Mouse (Mus musculus) embryonic stem cell, embryonic (primary cell): Measurements from ENCODE around the gene Ap2s1.

ENCODE experiments used
- CTCF ChIA-PET, 4 experiments: fragments of 300-600 bp in 2 of 4; fragments of 350-600 bp in 2 of 4; sonication (Branson Sonifier 250); formaldehyde crosslinking; loops; one replicate each; lab custom pipeline; 2022; ENCODE audit warnings: inconsistent platforms in 2 of 4; lab: Charles Lee
- POLR2A ChIA-PET, 4 experiments: fragments of 300-600 bp in 2 of 4; fragments of 350-600 bp in 2 of 4; sonication (Branson Sonifier 250); formaldehyde crosslinking; loops; one replicate each; lab custom pipeline; 2022; ENCODE audit warnings: antibody characterized with exemption in 4 of 4, inconsistent platforms in 1 of 4; lab: Charles Lee

Ap2s1 gene

GRCm38 (mm10) chr7:16737606-16738072, 571 bp upstream of the Ap2s1 start:
- ChIA-PET CTCF (interaction anchor here (0.6 to 1.3 kb wide), 7 partner anchors 8 to 176 kb away, joined by 3 to 5 read pairs (median 4); partner anchors contain the start of gene Gng8 (in 1 of the 4)), POLR2A (interaction anchor here in 3 of 4 experiments (0.7 to 3.7 kb wide), 19 partner anchors 8 to 137 kb away, joined by 3 to 14 read pairs (median 4); partner anchors contain the start of genes Slc1a5 (in 2 of the 3) and Dact3 (in 1 of the 3))

DNA sequence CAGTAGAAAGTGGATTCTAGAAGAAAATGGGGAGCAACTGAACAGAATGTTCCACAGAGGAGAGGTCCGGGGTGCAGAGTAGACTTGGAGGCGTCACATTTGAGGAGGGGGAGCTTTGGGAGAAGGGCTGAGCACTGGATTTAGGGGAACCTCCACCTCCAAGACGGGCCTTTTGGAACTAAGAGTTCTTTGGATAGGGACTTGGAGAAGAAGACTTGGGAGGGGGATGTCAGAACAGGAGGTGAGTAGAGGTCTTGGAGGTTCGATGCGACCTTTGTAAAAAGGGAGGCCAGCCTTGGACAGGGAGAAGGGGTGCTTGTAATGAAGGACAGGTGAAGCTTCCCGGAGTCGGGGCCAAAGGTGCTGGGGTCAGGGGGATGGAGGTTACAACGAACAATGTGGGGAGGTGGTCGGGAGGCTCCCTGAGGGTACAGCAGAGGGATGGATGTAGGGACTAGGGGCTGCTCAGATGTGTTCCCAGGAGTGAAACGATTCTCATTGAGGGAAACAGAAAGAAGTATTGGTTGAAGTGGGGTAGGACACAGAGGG, 920 bp downstream of the Ap2s1 start:
- CTCF ChIA-PET: interaction anchor here in 2 of 4 experiments (0.6 to 1.0 kb wide), 3 partner anchors 72 to 1506 kb away, joined by 3 to 5 read pairs (median 4); partner anchors contain the start of gene Mill1 (in 1 of the 2)
- POLR2A ChIA-PET: interaction anchor here in 2 of 4 experiments (0.8 to 3.7 kb wide), 12 partner anchors 9 to 156 kb away, joined by 3 to 14 read pairs (median 4); partner anchors contain the start of genes Slc1a5 (in 2 of the 2) and Dact3 (in 1 of the 2)

GRCm38 (mm10) chr7:16745373-16745772, 7.2 kb downstream of the Ap2s1 start:
- POLR2A ChIA-PET: interaction anchor here in 3 of 4 experiments (0.6 to 1.8 kb wide), 15 partner anchors 8 to 266 kb away, joined by 3 to 6 read pairs (median 3); partner anchors contain the start of genes Ap2s1 (in 1 of the 3) and Slc1a5 (in 1 of the 3)
- CTCF ChIA-PET: interaction anchor here (0.6 to 2.0 kb wide), 33 partner anchors 7 to 294 kb away, joined by 3 to 15 read pairs (median 4); partner anchors contain the start of genes Ap2s1 (in 1 of the 4) and Slc1a5 (in 1 of the 4)

- ChIA-PET CTCF (interaction anchor here (0.6 to 2.0 kb wide), 32 partner anchors 8 to 293 kb away, joined by 3 to 15 read pairs (median 4); partner anchors contain the start of genes Ap2s1 (in 1 of the 4) and Slc1a5 (in 1 of the 4)), POLR2A (interaction anchor here in 3 of 4 experiments (0.5 to 1.8 kb wide), 19 partner anchors 8 to 266 kb away, joined by 3 to 6 read pairs (median 3); partner anchors contain the start of genes Ap2s1 (in 1 of the 3) and Slc1a5 (in 1 of the 3))
Measured at GRCm38 (mm10) chr7:16746093-16746492, 7.9 kb downstream of the Ap2s1 start.

DNA sequence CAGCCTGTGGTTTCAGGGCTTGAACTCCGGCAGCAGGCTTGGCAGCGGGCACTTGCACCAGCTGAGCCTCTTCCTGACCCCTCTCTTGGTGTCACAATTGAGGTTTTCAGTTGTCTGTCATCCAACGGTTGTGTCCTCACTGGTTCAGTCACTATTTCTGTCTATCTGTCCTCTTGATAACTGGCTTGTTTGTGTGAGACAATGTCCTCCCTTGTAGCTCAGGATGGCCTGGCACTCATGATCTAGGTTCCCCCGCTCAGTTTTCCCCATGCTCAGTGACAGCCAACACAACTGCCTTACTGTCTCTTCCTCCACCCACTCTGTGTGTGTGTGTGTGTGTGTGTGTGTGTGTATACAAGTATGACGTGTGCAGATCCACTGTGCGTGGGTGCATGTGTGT, 9.4 kb downstream of the Ap2s1 start:
- CTCF ChIA-PET: interaction anchor here in 2 of 4 experiments (0.7 to 2.0 kb wide), 3 partner anchors 46 to 203 kb away, joined by 3 to 7 read pairs (median 5); no protein-coding TSS in a partner anchor
- POLR2A ChIA-PET: interaction anchor here in 1 of 4 experiments (0.6 kb wide), 1 partner anchor 783 kb away, joined by 4 read pairs; no protein-coding TSS in a partner anchor

DNA sequence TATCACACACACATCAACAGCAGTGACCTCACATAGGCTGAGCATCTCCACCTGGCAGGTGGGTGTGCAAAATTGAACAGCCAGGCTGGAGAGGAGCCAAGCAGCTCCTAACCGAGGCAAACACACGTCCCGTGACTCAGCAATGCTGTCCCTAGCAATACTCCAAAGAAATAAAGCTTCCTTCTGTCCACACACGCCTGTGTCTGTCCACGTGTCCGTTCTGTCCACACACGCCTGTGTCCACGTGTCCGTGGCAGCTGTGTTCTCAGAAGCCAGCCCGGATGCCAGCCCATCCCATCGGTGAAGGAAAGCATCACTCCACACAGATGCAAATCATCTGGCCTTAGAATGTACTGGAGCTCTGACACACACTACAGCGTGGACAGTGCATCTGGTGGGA, 13.8 kb downstream of the Ap2s1 start:
- POLR2A ChIA-PET: interaction anchor here in 3 of 4 experiments (0.5 to 2.5 kb wide), 21 partner anchors 8 to 123 kb away, joined by 3 to 9 read pairs (median 4); partner anchors contain the start of genes Ap2s1 (in 1 of the 3), Dact3 (in 1 of the 3) and Slc1a5 (in 1 of the 3)
- CTCF ChIA-PET: interaction anchor here in 3 of 4 experiments (0.6 to 1.8 kb wide), 8 partner anchors 9 to 247 kb away, joined by 3 to 16 read pairs (median 4); partner anchors contain the start of gene Gng8 (in 1 of the 3)

- POLR2A ChIA-PET: interaction anchor here in 3 of 4 experiments (0.6 to 2.0 kb wide), 18 partner anchors 10 to 774 kb away, joined by 3 to 9 read pairs (median 4); partner anchors contain the start of gene Gng8 (in 1 of the 3)
- CTCF ChIA-PET: interaction anchor here in 3 of 4 experiments (0.6 to 1.3 kb wide), 3 partner anchors 9 to 139 kb away, joined by 3 to 8 read pairs (median 5); no protein-coding TSS in a partner anchor
Measured at GRCm38 (mm10) chr7:16755362-16756017, 17.3 kb downstream of the Ap2s1 start.

GRCm38 (mm10) chr7:16758872-16759574, 20.8 kb downstream of the Ap2s1 start:
- POLR2A ChIA-PET: interaction anchor here in 3 of 4 experiments (0.5 to 3.0 kb wide), 6 partner anchors 17 to 86 kb away, joined by 3 to 22 read pairs (median 8); partner anchors contain the start of gene Slc1a5 (in 1 of the 3)
- CTCF ChIA-PET: no interaction called here

- CTCF ChIA-PET: interaction anchor here in 1 of 4 experiments (0.6 to 1.1 kb wide), 3 partner anchors 99 to 242 kb away, joined by 3 to 4 read pairs (median 4); no protein-coding TSS in a partner anchor
- POLR2A ChIA-PET: interaction anchor here in 3 of 4 experiments (0.6 to 3.0 kb wide), 17 partner anchors 8 to 361 kb away, joined by 3 to 22 read pairs (median 4); partner anchors contain the start of gene Slc1a5 (in 1 of the 3)
Measured at GRCm38 (mm10) chr7:16760292-16760691, 22.1 kb downstream of the Ap2s1 start.

- ChIA-PET POLR2A (interaction anchor here in 3 of 4 experiments (0.6 to 3.0 kb wide), 21 partner anchors 9 to 362 kb away, joined by 3 to 22 read pairs (median 3); partner anchors contain the start of gene Slc1a5 (in 1 of the 3)), CTCF (interaction anchor here in 2 of 4 experiments (0.6 to 1.5 kb wide), 8 partner anchors 15 to 241 kb away, joined by 3 to 8 read pairs (median 3); no protein-coding TSS in a partner anchor)
Measured at GRCm38 (mm10) chr7:16761005-16761481, 22.8 kb downstream of the Ap2s1 start.

DNA sequence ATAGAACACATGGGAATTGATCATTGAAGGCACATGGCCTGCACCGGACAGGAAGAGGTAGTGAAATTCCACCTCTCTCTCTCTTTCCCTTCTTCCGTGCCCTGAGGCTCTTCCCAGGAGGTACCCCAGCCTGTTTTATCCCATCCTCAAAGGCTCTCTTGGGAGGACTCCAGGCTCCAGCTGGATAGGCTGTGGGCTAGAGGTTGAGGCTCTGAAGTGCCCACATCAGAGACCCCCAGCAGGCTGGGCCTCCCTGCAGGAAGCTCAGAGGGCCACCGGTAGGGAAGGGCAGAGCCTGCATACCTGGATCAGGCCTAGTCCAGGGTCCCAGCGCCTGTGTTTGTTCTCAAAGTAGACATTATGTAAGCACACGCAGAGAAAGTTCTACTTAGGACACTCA, 23.4 kb downstream of the Ap2s1 start:
- CTCF ChIA-PET: interaction anchor here in 1 of 4 experiments (0.9 to 1.5 kb wide), 5 partner anchors 10 to 133 kb away, joined by 3 read pairs; no protein-coding TSS in a partner anchor
- POLR2A ChIA-PET: interaction anchor here in 3 of 4 experiments (0.9 to 3.0 kb wide), 9 partner anchors 9 to 298 kb away, joined by 3 to 22 read pairs (median 5); partner anchors contain the start of gene Slc1a5 (in 1 of the 3)

- CTCF ChIA-PET: no interaction called here
- POLR2A ChIA-PET: interaction anchor here in 2 of 4 experiments (1.1 to 1.4 kb wide), 2 partner anchors 18 to 21 kb away, joined by 3 to 5 read pairs (median 4); partner anchors contain the start of gene Slc1a5 (in 2 of the 2)
Measured at GRCm38 (mm10) chr7:16763463-16764218, 25.4 kb downstream of the Ap2s1 start.

- CTCF ChIA-PET: interaction anchor here in 1 of 4 experiments (1.5 kb wide), 1 partner anchor 20 kb away, joined by 7 read pairs; no protein-coding TSS in a partner anchor
- POLR2A ChIA-PET: interaction anchor here in 3 of 4 experiments (0.6 to 3.3 kb wide), 14 partner anchors 9 to 29 kb away, joined by 3 to 15 read pairs (median 4); partner anchors contain the start of genes Slc1a5 (in 2 of the 3) and Ap2s1 (in 1 of the 3)
Measured at GRCm38 (mm10) chr7:16766443-16766842, 28.2 kb downstream of the Ap2s1 start.

DNA sequence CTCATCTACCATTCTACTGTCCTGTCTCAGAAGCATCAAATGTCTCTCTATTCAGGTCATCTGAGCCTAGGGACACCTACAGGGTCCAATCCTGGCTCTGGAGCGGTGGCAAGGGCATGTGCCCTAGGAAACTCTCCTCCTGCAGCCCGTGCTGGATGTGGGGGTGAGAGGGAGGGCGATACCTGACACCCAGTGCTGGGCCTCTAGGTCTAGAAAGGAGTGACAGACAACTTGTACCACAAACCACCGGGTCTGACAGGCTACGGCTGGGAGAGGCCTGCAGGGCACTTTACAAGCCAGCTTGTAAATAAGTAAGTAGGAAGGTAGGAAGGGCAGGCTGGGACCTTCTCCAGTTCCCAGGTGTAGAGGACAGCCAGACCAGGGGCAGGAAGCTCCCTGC, 37.7 kb downstream of the Ap2s1 start:
- ChIA-PET CTCF (no interaction called here), POLR2A (interaction anchor here in 3 of 4 experiments (0.7 to 1.8 kb wide), 5 partner anchors 15 to 24 kb away, joined by 3 to 4 read pairs (median 3); no protein-coding TSS in a partner anchor)

DNA sequence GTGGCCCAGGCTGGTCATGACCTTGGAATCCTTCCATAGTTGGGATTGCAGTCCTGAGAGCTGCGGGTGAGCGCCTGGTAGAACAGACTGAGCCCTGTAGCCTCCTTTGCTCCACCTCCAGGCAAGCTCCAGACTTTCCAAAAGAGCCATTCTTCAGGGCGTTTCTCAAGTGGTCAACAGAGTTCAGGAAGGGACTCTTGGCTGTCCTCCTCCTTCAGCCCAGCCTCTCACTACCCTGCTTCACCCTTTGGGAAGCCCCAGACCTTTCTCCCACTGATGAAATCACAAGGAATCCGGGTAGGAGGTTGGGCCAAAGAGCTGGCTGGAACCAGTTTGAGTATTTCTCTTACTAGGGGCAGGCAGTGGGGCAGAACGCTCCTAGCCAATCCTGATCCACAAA, 41.9 kb downstream of the Ap2s1 start:
- ChIA-PET CTCF (interaction anchor here in 2 of 4 experiments (0.6 to 1.2 kb wide), 5 partner anchors 25 to 165 kb away, joined by 3 to 4 read pairs (median 3); partner anchors contain the start of gene Arhgap35 (in 1 of the 2)), POLR2A (interaction anchor here (0.6 to 9.6 kb wide), 55 partner anchors 8 to 494 kb away, joined by 3 to 84 read pairs (median 4); partner anchors contain the start of genes Ap2s1 (in 2 of the 4), Dact3 (in 2 of the 4), Ccdc9 (in 1 of the 4) and Gm42372 (in 1 of the 4))
